8 mouse cellular contexts compared by ENCODE assay signal in genomic region chr8:46547245-46547644, GRCm38 (mm10). TPM values are rescaled to one million over a fixed set of nuclear protein-coding genes. Genes with fewer than 3 reads are reported as not detected.
A peak's percentile ranks its signal among the peaks of the same experiment; 100 is the strongest.
DNase-seq lines count a peak whose midpoint lies in the region; ATAC-seq lines count a peak whose summit lies in the region.

No protein-coding gene starts in this region.

- H3K27me3 ChIP-seq in embryonic facial prominence, embryonic 11.5 days (ENCODE audit: control insufficient read depth, insufficient read depth, low read length): no peaks in the 10 kb centered on the region
- no peaks in the 10 kb centered on the region for H3K27me3 ChIP-seq in kidney, embryonic 16.5 days (ENCODE audit: insufficient read depth, low read length)
- H3K27me3 ChIP-seq in megakaryocyte, embryonic 14.5 days (replicated peaks): peaks cover under 1% of the 10 kb centered on the region

- peak; percentile 67 for DNase-seq in adrenal gland, postnatal 10 days
- no peak for DNase-seq in adrenal gland, postnatal 25 days
- DNase-seq in spleen, adult 12 weeks (ENCODE audit: low spot score): peak; percentile 30
- no peak for DNase-seq in spleen, adult 18-20 months
- DNase-seq in embryonic facial prominence, embryonic 11.5 days (ENCODE audit: low spot score): peak; percentile 83
- DNase-seq in urinary bladder, adult 18-20 months (ENCODE audit: low spot score in 2 of 2): no peak

- H3K36me3 ChIP-seq in embryonic facial prominence, embryonic 11.5 days (replicated peaks; ENCODE audit: control insufficient read depth, insufficient read depth, low read depth, low read length): no peaks in the 10 kb centered on the region
- no peaks in the 10 kb centered on the region for H3K36me3 ChIP-seq in kidney, embryonic 16.5 days (ENCODE audit: insufficient read depth, low read length)
- no peaks in the 10 kb centered on the region for H3K36me3 ChIP-seq in megakaryocyte, embryonic 14.5 days (replicated peaks; ENCODE audit: low read length)

- H3K4me2 ChIP-seq in embryonic facial prominence, embryonic 11.5 days (ENCODE audit: low read depth, low read length): no peak overlapping the region
- no peak overlapping the region for H3K4me2 ChIP-seq in kidney, embryonic 16.5 days (replicated peaks; ENCODE audit: low read depth, low read length)

- no peaks in the 10 kb centered on the region for H3K9me3 ChIP-seq in embryonic facial prominence, embryonic 11.5 days (replicated peaks; ENCODE audit: control insufficient read depth, low read length)
- H3K9me3 ChIP-seq in kidney, embryonic 16.5 days (ENCODE audit: low read length): no peaks in the 10 kb centered on the region
- no peaks in the 10 kb centered on the region for H3K9me3 ChIP-seq in megakaryocyte, embryonic 14.5 days

- H3K9ac ChIP-seq in embryonic facial prominence, embryonic 11.5 days (replicated peaks; ENCODE audit: low read length): no peak overlapping the region
- 0 out of 2 replicates have a peak overlapping the region, but pooled peaks have one; percentile 12 for H3K9ac ChIP-seq in kidney, embryonic 16.5 days (replicated peaks; ENCODE audit: low read length)

- H3K4me3 ChIP-seq in embryonic facial prominence, embryonic 11.5 days (ENCODE audit: low read depth, low read length): no peak overlapping the region
- H3K4me3 ChIP-seq in kidney, embryonic 16.5 days (ENCODE audit: low read length): no peak overlapping the region
- peak overlapping the region; percentile 82 for H3K4me3 ChIP-seq in megakaryocyte, embryonic 14.5 days (replicated peaks)

- WGBS in embryonic facial prominence, embryonic 11.5 days: 51% methylated on average over 4 of the region's 4 CpGs
- 25% methylated on average over 4 of the region's 4 CpGs for WGBS in kidney, embryonic 16.5 days

- H3K27ac ChIP-seq in embryonic facial prominence, embryonic 11.5 days (replicated peaks; ENCODE audit: low read depth, low read length): no peak overlapping the region
- H3K27ac ChIP-seq in kidney, embryonic 16.5 days (ENCODE audit: low read length): peak overlapping the region; percentile 58

- ATAC-seq in embryonic facial prominence, embryonic 11.5 days (replicated peaks; ENCODE audit: insufficient number of reproducible peaks, low FRiP score, low TSS enrichment, low read depth): no peak
- ATAC-seq in kidney, embryonic 16.5 days (ENCODE audit: low FRiP score, low TSS enrichment): peak; percentile 7; the same call in 1 of the 2 replicates

- no peaks in the 10 kb centered on the region for H3K4me1 ChIP-seq in embryonic facial prominence, embryonic 11.5 days (ENCODE audit: control insufficient read depth, insufficient read depth, low read length)
- peaks cover 14% of the 10 kb centered on the region for H3K4me1 ChIP-seq in kidney, embryonic 16.5 days (ENCODE audit: insufficient read depth, low read length)
- H3K4me1 ChIP-seq in megakaryocyte, embryonic 14.5 days: peaks cover 73% of the 10 kb centered on the region

RNA-seq across cellular contexts. Expression of gene Cenpu, which starts 4.6 kb away (rescaled TPM):
- 1 to 10 TPM; 5.7 to 6.8 TPM for total RNA-seq in adrenal gland, postnatal 10 days (2021)
- total RNA-seq in adrenal gland, postnatal 25 days (2021): 1.2 and 4.2 TPM in 2 replicates
- polyA plus RNA-seq in embryonic facial prominence, embryonic 11.5 days (2014; fragmentation: Nextera tagmentation; extraction: Ambion mirVana): 29.4 and 36.0 TPM in 2 replicates
- polyA plus RNA-seq in kidney, embryonic 16.5 days (2015; fragmentation: Nextera tagmentation; extraction: Ambion mirVana): 17.2 and 18.2 TPM in 2 replicates
- polyA plus RNA-seq in megakaryocyte, embryonic 14.5 days (2012; ENCODE audit: insufficient read depth, low replicate concordance): 4.8 and 6.3 TPM in 2 replicates

Comparison
In these comparisons a context has a peak if more than half of its experiments do, and no peak if none do; other contexts are left out.
1. DNase-seq: peak in adrenal gland, postnatal 10 days (single experiment), spleen, adult 12 weeks (single experiment) and embryonic facial prominence, embryonic 11.5 days (single experiment); none in adrenal gland, postnatal 25 days (single experiment), spleen, adult 18-20 months (0 of 2) and urinary bladder, adult 18-20 months (0 of 2).